Mouse (Mus musculus): Measurements from ENCODE around the gene Abhd17a. TPM values are rescaled to one million over a fixed set of nuclear protein-coding genes. Genes with fewer than 3 reads are reported as not detected.
A peak's percentile ranks its signal among the peaks of the same experiment; 100 is the strongest.

Abhd17a gene
- total RNA-seq, 2 experiments from 2014 or later = 184 to 192 TPM

DNA sequence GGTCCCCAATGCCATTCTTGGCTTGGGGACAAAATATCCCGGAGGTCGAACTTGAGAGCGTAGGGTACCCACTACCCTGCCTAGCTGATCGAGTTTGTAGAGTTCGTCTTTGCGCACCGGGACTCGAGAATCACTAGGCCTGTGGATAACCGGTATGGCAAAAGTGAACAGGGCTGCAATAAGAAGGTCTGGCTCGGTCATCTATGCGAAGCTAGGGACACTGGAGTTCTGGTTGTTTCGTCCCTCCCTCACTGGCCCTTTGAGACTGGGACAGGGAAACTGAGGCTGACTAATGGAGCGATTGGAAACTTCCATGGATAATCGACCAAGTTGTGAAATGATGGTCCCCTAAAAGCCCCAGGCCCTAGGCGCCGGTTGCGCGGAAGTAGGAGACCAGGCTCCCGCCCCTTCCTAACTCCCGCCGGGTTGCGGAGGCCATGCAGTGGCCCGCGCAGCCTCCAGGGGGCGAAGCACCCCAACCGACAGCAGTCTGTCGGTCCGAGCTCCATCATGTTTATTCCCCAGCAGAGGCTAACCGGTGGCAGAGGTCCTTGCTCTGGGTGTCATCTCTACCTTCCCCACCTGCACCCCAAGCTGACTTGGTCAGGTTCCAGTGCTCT, 11.9 kb downstream of the Abhd17a start:
- DNase-seq (ENCODE audit: extremely low spot score in 1 of 2, low spot score in 1 of 2) = peak; percentile 44 to 59

DNA sequence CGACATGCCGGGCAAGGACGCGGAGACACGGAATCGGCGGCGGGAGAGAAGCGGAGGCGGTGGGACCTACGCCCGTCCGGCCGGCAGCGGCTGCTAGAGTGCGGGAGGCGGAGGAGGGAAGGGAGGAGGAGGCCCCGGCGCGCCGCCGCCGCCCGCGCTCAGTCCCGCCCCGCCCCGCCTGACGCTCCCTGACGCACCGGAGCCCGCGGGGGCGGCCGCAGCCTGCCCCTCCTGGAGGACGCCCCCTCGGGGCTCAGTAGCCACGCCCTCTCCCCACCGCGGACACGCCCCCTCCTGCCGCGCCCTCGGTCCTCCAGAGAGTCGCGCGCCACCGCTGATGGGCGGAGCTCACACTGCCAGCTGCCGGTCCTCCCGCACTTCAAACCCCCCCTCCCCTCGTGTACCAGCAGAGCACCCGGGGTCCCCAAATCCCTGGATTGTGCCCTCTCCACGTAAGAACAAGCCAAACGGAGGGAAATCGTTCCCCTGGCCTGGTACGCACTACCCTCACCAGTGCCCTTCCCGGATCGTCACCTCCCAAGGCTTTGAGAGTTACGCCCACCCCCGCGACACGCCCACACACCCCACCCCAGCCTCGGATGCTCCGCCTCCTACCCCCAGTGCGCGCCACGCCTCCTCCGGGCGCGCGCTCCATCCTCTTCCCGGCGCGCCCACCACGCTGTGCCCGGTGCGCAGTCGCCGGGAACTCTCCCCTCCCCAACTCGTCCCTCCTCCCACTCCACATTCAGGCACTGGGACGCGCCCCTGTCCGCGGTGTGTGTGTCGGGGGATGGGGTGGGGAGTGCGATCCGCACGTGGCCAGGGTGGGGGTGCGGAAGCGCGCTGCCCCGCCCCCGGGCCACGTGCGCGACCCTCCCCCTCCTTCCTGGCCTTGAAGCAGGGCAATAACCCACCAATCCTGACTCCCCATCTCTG, 12.7 kb downstream of the Abhd17a start, which contains the start of gene Klf16:
Gene Klf16 (minus strand): TSS at position 127 of the 936 bp plus-strand sequence.
- peak; percentile 87 to 93 for DNase-seq (ENCODE audit: extremely low spot score in 1 of 2, low spot score in 1 of 2)

DNA sequence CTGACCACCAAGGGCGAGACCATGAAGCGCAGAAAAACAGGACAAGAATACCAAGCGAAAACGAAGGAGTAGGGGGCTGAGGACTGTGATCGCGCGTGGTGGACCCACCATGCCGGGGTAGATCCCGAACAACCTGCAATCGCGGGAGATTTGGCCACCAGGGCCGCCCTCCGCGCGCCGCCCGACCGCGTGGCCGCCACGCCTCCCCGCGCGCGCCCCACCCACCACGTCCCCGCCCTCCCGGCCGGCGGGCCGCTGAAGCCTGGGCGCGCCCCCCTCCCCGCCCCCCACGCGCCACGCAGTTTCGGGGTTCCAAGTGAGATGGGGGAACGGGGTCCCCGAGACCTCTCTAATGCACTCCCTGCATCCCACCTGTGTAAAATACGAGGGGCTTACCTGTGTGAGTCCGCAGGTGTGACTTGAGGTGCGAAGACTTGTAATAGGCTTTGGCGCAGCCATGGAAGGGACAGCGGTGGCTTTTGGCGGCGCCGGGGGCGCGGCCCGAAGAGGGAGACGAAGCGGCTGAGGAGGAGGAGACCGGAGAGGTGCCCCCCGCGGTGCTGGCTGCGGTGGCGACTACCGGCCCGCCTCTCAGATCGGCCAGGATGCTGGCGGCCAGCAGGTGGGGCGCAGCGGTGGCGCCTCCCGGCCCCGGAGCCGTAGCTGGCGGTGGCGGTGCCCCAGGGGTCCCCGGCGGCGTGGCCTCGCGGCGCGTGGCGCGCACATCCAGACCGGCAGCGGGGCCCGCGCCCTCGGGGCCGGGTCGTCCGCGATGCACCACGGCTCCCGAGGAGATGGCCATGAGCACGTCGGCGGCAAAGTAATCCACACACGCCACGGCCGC, 13.6 kb downstream of the Abhd17a start:
- peak in 1 of 2 experiments; percentile 55 for DNase-seq (ENCODE audit: extremely low spot score in 1 of 2, low spot score in 1 of 2)

DNA sequence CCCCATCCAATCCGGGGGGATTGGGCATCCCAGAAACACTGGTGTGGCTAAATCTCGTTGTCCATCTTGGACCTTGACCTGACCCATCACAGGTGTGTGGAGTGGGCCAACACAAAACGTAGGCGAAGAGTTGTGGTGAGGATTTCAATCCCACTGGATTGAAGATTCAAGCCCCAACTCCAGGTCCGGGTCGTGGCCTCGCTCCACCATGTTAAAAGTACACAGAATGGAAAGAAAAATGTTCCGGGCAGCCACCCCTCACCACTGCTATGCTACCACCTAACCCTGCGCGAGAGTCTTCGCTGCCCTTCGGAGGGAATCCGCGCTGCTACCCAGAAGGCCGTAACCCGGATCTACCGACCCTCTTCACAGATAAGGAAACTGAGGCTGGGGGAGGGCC, 14.2 kb downstream of the Abhd17a start:
- DNase-seq (ENCODE audit: extremely low spot score in 1 of 2, low spot score in 1 of 2) = no peak

DNA sequence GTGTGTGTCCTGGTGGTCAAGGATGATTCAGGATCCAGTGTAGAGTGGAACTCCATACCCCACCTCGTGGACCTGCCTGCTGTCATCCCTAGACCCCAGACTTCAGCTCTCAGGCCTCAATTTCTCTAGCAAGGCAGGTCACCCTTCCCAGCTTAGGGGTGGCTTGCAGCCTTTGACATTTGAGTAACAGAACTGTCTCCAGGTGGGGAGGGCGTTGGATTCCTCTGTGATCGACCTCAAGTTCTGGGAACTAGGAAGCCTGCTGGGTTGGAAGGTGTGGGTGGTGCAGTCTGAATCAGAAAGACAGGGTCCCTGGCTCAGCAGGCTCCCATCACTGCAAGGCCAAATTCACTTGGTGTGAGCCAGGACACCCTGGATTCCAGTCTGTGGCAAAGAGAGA, 15.2 kb downstream of the Abhd17a start:
- DNase-seq (ENCODE audit: extremely low spot score in 1 of 2, low spot score in 1 of 2) = no peak

DNA sequence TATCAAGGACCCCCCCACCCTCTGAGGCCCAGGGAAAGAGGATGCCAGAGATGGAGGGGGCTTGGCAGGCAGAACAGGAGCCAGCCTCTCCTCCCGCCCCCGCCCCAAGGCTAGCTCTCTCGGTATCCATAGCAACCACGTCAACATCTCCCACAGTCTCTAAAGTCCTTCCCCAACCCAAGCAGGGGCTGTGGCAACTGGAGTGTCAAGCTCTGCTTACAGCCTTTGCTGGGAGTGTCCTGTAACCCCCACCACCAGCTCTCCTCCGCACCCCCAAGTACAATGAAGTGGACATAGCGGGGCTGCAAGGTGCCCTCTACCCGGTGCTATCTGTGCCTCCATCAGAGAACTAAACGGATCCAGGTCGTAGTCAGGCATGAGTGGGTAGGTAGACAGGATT, 16.2 kb downstream of the Abhd17a start:
- DNase-seq (ENCODE audit: extremely low spot score in 1 of 2, low spot score in 1 of 2) = no peak

DNA sequence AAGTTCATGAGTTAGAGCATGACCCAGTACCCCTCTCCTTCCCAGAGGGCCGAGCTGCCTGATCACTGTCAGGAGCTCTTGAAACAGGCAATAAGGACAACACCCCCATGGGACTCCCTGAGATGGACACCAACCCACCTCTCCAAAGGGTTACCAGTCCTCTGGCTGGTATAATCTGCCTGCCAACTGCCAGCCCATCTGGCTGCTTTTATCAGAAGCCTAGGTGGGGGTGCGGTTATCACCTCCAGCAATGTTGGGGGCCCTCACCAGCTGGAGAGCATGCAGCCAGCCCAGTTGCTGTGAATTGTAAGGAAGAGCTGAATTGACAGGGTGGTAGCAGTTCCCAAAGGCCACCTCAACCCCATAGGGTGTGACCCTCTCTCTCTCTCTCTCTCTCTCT, 17.7 kb downstream of the Abhd17a start:
- no peak for DNase-seq (ENCODE audit: extremely low spot score in 1 of 2, low spot score in 1 of 2)

DNA sequence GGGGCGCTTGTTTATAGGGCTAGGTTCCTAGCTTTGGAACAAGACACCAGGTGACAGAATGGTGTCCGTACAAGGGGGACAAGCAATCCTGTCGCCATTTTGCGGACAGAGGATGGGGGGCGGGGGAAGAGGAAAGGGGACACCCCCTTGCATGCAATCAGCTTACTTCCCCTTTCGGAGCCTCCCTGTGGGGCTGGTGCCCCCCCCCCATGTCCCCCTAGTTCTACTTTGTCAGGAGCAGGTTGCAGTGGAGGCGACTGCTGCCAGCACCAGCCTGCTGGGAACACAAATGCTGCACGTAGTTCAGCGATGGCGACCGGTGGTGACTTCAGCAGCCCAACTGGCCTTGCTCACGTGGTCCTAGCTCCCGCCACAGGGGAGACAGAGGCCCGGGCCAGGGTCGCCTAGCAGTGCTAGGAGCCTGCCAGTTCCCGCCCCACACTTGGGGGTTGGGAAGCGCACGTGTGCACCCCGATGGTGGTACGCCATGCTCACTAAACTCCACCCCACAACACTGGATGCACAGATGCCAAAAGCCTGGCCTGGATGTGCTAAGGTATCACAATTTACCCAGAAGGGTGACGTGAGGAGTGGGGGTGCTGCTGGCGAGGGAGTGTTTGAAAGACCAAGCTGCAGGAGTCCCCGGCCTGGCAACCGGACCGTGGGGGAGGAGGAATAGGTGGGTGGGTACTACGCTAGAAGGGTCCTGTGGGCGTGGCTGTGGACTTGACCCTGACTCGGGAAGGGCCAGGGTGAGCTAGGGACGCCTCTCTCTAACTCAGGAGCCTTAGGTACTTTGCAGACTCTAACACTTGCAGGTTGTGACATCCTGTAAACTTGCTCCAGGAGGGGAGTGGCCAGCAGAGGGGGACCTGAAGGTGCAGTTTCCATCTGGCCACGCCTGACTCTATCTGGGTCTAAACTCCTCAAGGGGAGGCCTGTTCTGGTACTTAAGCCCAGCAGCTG, 19.0 kb downstream of the Abhd17a start:
- DNase-seq (ENCODE audit: extremely low spot score in 1 of 2, low spot score in 1 of 2) = no peak

DNA sequence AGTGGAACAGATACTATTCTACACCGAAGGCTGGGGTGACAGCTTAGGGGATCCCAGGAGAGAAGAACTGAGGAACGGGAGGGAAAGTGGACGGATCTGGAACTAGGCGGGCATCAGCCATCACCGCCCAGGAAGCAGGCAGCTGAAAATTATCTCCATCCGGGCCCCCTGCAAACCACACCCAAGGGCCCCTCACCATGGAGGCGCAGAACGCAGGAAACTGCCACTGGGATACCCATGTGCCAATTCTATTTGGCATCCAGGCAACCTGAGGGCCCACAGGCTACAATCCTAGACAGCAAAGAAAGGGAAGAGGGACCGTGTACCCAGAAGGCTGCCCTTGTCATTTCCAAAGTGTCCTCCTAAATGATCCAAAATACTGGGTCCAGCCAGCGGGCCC, 19.7 kb downstream of the Abhd17a start:
- no peak for DNase-seq (ENCODE audit: extremely low spot score in 1 of 2, low spot score in 1 of 2)

DNA sequence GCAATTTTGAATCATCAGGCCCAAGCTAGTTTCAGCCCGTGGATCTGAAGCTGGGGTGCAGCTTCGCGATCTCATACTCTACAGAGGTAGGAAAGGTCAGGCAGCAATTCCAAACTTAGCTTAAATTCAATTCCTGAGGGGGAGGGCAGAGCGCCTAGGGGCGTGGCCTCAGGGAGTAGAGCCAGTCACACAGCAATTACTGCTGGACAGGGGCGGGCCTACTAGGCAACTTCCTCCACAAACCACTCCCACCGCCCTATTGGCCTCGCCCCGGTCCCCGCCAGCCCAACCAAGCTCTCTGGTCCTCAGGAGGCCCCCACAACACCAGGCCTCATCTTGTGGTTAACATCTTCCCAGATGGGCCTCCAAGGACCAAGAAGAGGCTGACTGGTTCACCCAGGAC, 20.5 kb downstream of the Abhd17a start:
- no peak for DNase-seq (ENCODE audit: extremely low spot score in 1 of 2, low spot score in 1 of 2)

DNA sequence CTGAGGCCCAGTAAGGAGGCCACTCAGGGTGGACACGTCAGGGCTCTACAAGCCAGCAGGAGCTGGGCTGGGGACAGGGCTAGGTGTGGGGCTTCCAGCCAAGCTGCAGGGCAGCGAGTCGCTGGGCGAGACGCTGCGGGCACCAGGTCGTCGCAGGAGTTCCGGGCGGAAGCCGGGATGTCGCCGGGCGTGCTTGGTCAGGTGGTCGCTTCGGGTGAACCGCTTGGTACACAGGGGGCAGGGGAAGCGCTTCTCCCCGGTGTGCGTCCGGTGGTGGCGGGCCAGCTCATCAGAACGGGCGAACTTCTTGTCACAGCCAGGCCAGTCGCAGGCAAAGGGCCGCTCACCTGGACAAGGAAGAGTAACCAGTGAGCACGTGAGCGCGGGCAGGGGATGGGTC, 21.3 kb downstream of the Abhd17a start:
- DNase-seq (ENCODE audit: extremely low spot score in 1 of 2, low spot score in 1 of 2) = no peak

DNA sequence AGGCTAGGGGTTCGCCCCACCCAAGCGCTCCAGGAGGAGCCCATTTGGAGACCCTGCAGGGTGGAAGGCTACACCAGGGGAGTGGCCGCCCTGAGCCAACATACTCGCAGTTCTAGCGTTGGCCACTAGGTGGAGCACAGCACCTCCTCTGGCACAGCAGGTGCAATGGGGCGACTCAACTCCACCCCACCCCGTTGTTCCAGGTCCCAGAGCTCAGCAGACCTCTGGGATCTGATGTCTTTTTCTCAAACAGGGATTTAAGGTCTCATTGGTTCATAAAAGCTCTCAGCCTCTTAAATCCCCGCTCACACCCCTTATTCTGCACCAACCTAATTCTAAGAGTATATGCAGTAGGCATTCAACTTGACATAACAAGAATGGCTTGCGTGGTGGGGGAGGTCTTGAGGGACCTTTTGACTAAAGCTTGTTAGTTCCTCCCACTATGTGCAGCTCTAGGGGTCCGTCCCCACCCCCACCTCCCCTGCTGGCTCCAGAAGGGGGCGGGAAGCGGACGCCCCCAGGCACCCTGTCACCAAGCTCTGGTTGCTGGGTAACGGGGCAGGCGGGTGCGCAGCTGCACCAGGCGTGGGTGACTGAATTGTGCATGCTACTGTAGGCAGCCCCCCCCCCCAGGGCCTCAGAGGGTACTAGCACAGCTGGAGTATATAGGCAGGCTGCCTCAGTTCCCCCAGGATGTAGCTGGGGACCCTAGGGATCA, 23.6 kb downstream of the Abhd17a start:
- peak; percentile 87 to 98 for DNase-seq (ENCODE audit: extremely low spot score in 1 of 2, low spot score in 1 of 2)

DNA sequence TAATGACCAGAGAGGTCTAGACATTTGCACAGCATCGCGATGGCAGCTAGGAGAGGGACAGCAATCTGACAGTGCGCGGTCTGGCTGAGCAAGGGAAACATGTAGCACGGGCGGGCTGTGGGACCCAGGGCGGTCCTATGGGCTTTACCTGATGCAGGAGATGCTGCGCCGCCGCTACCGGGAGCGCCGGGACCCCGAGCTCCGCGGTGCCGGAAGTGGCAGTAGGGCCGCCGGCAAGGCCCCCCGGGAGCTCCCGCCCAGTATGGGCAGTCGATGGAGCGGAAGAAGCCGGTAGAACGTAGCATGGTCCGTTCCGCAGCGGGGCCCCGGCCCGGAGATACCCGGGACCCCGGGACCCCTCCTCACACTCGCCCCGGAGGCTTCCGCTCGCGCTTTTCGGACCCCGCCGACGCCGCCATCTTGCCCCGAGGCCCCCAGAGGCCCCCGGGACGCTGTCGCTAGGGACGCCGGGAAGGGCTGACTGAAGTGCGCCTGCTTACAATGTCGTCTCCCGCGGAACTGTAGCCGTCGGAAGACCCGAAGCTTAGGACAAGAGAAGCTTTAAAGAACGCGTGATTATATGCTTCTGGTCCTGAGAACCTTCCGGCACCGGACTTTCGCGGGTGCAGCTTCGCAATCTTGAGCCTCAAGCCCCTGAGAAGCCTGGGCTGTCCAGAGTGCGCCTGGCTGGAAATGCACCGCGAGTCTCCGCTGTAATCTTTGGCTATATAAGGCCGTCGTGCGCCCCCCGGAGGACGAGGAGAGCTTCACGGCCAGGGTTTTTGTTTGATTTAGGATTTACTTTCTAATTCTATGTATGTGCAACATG, 28.8 kb downstream of the Abhd17a start, which contains the start of gene Rexo1:
Gene Rexo1 (minus strand): TSS at position 445 of the 829 bp plus-strand sequence.
- peak; percentile 92 to 94 for DNase-seq (ENCODE audit: extremely low spot score in 1 of 2, low spot score in 1 of 2)

DNA sequence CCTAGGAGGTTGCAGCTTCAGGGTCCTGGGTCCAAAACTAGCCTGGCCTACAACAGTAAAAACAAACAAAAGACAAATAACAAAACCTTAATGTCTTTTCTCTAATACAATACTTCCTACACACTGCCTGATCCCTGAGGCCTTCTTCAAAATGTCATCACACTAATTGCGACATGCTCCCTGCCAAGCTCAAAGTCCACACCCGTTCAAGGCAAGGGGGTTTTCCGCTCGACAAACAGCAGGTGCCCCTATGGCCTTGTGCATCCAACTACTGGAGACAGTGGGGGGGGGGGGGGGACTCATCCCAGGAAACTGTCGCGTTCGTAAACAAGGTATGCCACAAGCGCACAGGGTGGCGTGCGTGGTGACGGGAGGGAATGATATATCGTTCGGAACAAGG, 29.5 kb downstream of the Abhd17a start:
- no peak for DNase-seq (ENCODE audit: extremely low spot score in 1 of 2, low spot score in 1 of 2)

DNA sequence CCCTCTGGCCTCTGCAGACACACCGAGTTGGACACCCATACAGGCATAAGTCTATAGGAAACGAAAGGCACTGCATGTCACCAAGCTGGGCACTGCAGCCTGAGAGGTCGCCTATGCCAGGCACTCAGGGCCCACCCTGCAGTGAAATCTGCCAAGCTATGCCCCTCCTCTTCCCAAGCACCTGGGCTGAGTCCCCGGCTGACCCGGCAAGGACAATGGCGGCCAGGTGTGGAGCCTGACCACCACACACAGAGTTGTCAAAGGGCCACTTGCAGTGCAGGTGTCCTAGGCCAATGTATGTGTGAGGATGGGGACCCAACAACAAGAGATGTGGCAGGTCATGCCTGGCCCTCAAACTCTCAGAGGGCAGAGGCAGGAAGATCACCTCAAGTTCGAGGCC, 30.7 kb downstream of the Abhd17a start:
- no peak for DNase-seq (ENCODE audit: extremely low spot score in 1 of 2, low spot score in 1 of 2)

DNA sequence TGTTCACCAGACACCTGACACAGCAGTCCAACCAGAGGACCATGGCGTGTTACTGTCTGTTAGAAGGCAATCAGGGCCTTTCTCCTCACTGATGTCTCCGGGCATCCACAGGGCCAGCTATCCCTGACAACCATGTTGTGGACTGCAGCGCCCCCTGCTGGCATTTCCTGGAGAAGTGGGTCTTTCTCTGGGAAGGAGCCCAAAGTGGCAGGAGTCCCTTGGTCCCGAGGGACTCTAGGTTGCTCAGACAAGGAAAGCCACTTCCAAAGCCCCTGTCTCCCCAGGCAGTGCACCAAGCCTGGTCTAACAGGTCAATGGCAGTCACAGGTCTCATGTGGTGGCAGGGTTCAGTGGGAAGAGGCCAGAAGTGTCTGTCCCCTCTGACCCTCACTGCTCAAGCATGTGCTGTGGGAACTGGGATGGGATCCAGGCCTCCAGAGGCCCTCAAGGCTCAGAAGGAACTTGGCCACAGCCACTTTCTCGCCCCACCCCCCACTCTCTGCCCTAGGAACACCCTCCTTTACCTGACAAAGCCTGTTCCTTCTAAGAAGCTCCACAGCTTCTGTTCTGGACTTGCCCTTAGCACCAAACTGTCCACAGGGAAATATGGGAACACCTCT, 32.7 kb downstream of the Abhd17a start:
- peak; percentile 75 to 94 for DNase-seq (ENCODE audit: extremely low spot score in 1 of 2, low spot score in 1 of 2)

DNA sequence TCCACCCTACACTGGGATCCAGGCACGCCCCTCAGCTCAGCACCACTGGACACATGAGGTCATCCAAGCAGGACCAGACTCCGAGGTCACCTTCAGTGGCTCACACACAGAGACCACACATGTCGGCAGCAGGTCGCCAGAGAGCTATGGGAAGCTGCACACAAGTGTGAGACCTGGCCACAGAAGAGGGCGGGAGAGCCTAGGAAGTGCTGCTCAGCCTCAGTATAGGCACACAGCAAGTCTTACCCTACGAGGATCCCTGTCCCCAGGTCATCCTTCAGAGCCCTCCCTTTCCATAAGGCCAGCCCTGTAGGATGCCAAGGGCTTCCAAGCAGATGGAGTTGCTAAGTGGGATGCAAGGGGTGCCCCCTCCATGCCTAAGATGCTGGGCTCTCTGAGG, 36.1 kb downstream of the Abhd17a start:
- no peak for DNase-seq (ENCODE audit: extremely low spot score in 1 of 2, low spot score in 1 of 2)

DNA sequence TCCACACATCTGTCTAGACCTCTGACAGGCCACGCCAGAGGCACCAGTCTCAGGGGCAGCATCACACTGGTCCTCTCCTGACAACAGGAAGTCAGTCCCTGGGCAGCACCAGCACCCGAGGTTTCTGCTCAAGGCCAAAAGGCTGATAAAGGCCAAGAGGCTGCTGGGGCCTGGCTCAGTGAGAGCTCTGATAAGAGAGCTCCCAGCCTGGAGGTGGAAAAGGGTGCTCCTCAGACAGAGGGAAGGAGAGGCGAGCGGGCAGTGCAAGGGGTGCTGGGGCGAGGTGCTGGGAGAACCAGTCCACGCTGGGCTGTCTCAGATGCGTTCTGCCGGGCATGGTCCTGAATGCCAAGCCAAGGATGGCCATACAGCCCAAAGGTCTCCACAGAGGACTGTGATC, 36.6 kb downstream of the Abhd17a start:
- no peak for DNase-seq (ENCODE audit: extremely low spot score in 1 of 2, low spot score in 1 of 2)

All from layer of hippocampus, postnatal 25 days (tissue).